In genomic region chr1:184497007-184497406, GRCm38 (mm10) we compare ENCODE assay signal across 17 mouse cellular contexts.
"Had no signal": no experiment of that assay in that cellular context is flagged by ENCODE, and none has a peak within 500 bp of the region (broad histone marks: within the 10 kb centered on the region; RNA-seq: fewer than 3 reads in every experiment).

No protein-coding gene starts in this region.

- ATAC-seq: midbrain, embryonic 16.5 days had no signal

- H3K4me1 ChIP-seq: liver, embryonic 15.5 days; midbrain, embryonic 12.5 days; stomach, embryonic 15.5 days had no signal

- H3K36me3 ChIP-seq: liver, embryonic 15.5 days; midbrain, embryonic 12.5 days; neural tube, embryonic 12.5 days; stomach, embryonic 15.5 days had no signal

- H3K9me3 ChIP-seq: liver, embryonic 15.5 days; midbrain, embryonic 12.5 days; neural tube, embryonic 12.5 days; stomach, embryonic 15.5 days had no signal

- H3K27ac ChIP-seq: liver, embryonic 15.5 days; macrophage; midbrain, embryonic 12.5 days; neural tube, embryonic 12.5 days; stomach, embryonic 15.5 days; stomach, postnatal 0 days had no signal

- DNase-seq: lung, adult 18-20 months; lung, embryonic 14.5 days; lung, postnatal 10 days; lung, postnatal 36 days; midbrain, embryonic 14.5 days; right cerebral cortex, postnatal 14 days; thymus, adult 18-20 months; thymus, postnatal 14 days; thymus, postnatal 36 days had no signal

- H3K9ac ChIP-seq: liver, embryonic 15.5 days; lung, embryonic 14.5 days; midbrain, embryonic 12.5 days; neural tube, embryonic 12.5 days; stomach, embryonic 15.5 days had no signal

- H3K4me2 ChIP-seq: liver, embryonic 15.5 days; lung, embryonic 14.5 days; midbrain, embryonic 12.5 days; neural tube, embryonic 12.5 days; stomach, embryonic 15.5 days had no signal

- H3K4me3 ChIP-seq: liver, embryonic 15.5 days; megakaryocyte, embryonic 14.5 days; midbrain, embryonic 12.5 days; neural tube, embryonic 12.5 days; stomach, embryonic 15.5 days had no signal

- H3K27me3 ChIP-seq: liver, embryonic 15.5 days; megakaryocyte, embryonic 14.5 days; midbrain, embryonic 12.5 days; neural tube, embryonic 12.5 days; stomach, embryonic 15.5 days had no signal
